Mouse (Mus musculus) CH12.LX (cell line): ENCODE data around the gene Kank1. TPM values are rescaled to one million over a fixed set of nuclear protein-coding genes. Genes with fewer than 3 reads are reported as not detected.
"Not testable (repeated sequence)": the region's sequence is repeated elsewhere in the genome, so short reads cannot be mapped to it uniquely, and the experiment has no call there.

Experiments
- DNase-seq: peaks from one replicate; pipeline ENCODE4 v3.0.0-alpha.2; 2013; ENCODE audit errors: extremely low read depth
- H3K27ac ChIP-seq: 2 replicates; pipeline ENCODE4 v1.5.1; 2012; ENCODE audit warnings: low read depth, mild to moderate bottlenecking, control low read depth, moderate library complexity; ENCODE audit not compliant: insufficient read depth
- H3K27me3 ChIP-seq: replicated peaks from 2 replicates; pipeline ENCODE3; 2012; ENCODE audit warnings: inconsistent platforms
- H3K36me3 ChIP-seq, 2 experiments: replicated peaks in 1 of 2; 2 replicates each; pipeline versions ENCODE3 to v1.6.1; 2012; ENCODE audit warnings: inconsistent platforms in 1 of 2, low read length in 1 of 2, mild to moderate bottlenecking in 1 of 2, mixed read lengths in 1 of 2, moderate library complexity in 1 of 2; ENCODE audit not compliant: control insufficient read depth in 1 of 2, insufficient read depth in 1 of 2
- H3K4me1 ChIP-seq, 2 experiments: 2 replicates each; pipeline ENCODE4 v1.6.1; 2012; ENCODE audit warnings: inconsistent platforms in 1 of 2, moderate library complexity in 1 of 2; ENCODE audit not compliant: insufficient read depth in 2 of 2, control insufficient read depth in 1 of 2
- H3K4me2 ChIP-seq: 2 replicates; pipeline ENCODE4 v1.6.1; 2012; ENCODE audit warnings: low read depth, mild to moderate bottlenecking, control low read depth; ENCODE audit not compliant: poor library complexity, insufficient read depth, severe bottlenecking
- H3K4me3 ChIP-seq, 3 experiments: fragments of 150-350 bp in 1 of 3; sonication (generic) in 1 of 3; replicated peaks in 1 of 3; 2 replicates each; pipeline versions ENCODE3 to v1.5.1; 2011 to 2012; ENCODE audit warnings: low read depth in 2 of 3, low read length in 2 of 3, mild to moderate bottlenecking in 2 of 3, moderate library complexity in 2 of 3, control low read depth in 1 of 3, improper control_type of control experiment in 1 of 3, inconsistent platforms in 1 of 3, mixed read lengths in 1 of 3; ENCODE audit not compliant: poor library complexity in 1 of 3
- H3K79me2 ChIP-seq: replicated peaks from 2 replicates; pipeline ENCODE4 v1.6.1; 2012; ENCODE audit warnings: mild to moderate bottlenecking, moderate library complexity; ENCODE audit not compliant: control insufficient read depth, poor library complexity, insufficient read depth, severe bottlenecking; ENCODE audit errors: extremely low read depth
- H3K9ac ChIP-seq: 2 replicates; pipeline ENCODE4 v1.6.1; 2012; ENCODE audit warnings: low read depth, mild to moderate bottlenecking, control low read depth, moderate library complexity; ENCODE audit not compliant: insufficient read depth
- H3K9me3 ChIP-seq: replicated peaks from 2 replicates; pipeline ENCODE3; 2012; ENCODE audit warnings: low read length, inconsistent platforms, mixed read lengths
- BHLHE40 ChIP-seq: IDR thresholded peaks from 2 replicates; pipeline ENCODE4 v1.6.1; 2011; ENCODE audit warnings: mild to moderate bottlenecking, low read depth, low read length, improper control_type of control experiment
- CHD2 ChIP-seq: IDR thresholded peaks from 2 replicates; pipeline ENCODE4 v1.6.1; 2011; ENCODE audit warnings: low read length, improper control_type of control experiment
- CTCF ChIP-seq, 2 experiments: IDR thresholded peaks in 1 of 2; conservative IDR thresholded peaks in 1 of 2; 2 replicates each; pipeline ENCODE4 v1.5.1; 2011 to 2012; ENCODE audit warnings: low read depth in 2 of 2, low read length in 2 of 2, improper control_type of control experiment in 1 of 2, inconsistent platforms in 1 of 2, mild to moderate bottlenecking in 1 of 2, moderate library complexity in 1 of 2
- EP300 ChIP-seq: IDR thresholded peaks from 2 replicates; pipeline ENCODE4 v1.6.1; 2011; ENCODE audit warnings: low read length, improper control_type of control experiment
- GABPA ChIP-seq: IDR thresholded peaks from 2 replicates; pipeline ENCODE4 v1.6.1; 2012; ENCODE audit warnings: low read depth, low read length, improper control_type of control experiment, inconsistent platforms; ENCODE audit not compliant: insufficient replicate concordance
- IRF4 ChIP-seq: IDR thresholded peaks from 2 replicates; pipeline ENCODE4 v1.6.1; 2014; ENCODE audit warnings: low read depth, mild to moderate bottlenecking, inconsistent platforms, low read length, improper control_type of control experiment
- JUN ChIP-seq: IDR thresholded peaks from 2 replicates; pipeline ENCODE4 v1.6.1; 2011; ENCODE audit warnings: low read depth, mild to moderate bottlenecking, low read length, improper control_type of control experiment, moderate library complexity; ENCODE audit not compliant: insufficient read depth
- NELFE ChIP-seq: IDR thresholded peaks from 2 replicates; pipeline ENCODE4 v1.6.1; 2011; ENCODE audit warnings: low read depth, low read length, improper control_type of control experiment
- RAD21 ChIP-seq: IDR thresholded peaks from 2 replicates; pipeline ENCODE4 v1.6.1; 2011; ENCODE audit warnings: low read depth, mild to moderate bottlenecking, low read length, improper control_type of control experiment, moderate library complexity
- SMC3 ChIP-seq: IDR thresholded peaks from 2 replicates; pipeline ENCODE4 v1.6.1; 2011; ENCODE audit warnings: low read depth, low read length, improper control_type of control experiment
- USF1 ChIP-seq: IDR thresholded peaks from 2 replicates; pipeline ENCODE4 v1.6.1; 2014; ENCODE audit warnings: low read depth, mild to moderate bottlenecking, inconsistent platforms, low read length, improper control_type of control experiment
- ZC3H11A ChIP-seq: IDR thresholded peaks from 2 replicates; pipeline ENCODE4 v1.6.1; 2012; ENCODE audit warnings: low read depth, mild to moderate bottlenecking, inconsistent platforms, low read length, improper control_type of control experiment
- ZMIZ1 ChIP-seq: IDR thresholded peaks from 2 replicates; pipeline ENCODE4 v1.6.1; 2012; ENCODE audit warnings: low read depth, mild to moderate bottlenecking, inconsistent platforms, low read length, improper control_type of control experiment
- ZNF384 ChIP-seq: IDR thresholded peaks from 2 replicates; pipeline ENCODE4 v1.6.1; 2012; ENCODE audit warnings: low read depth, low read length, improper control_type of control experiment, inconsistent platforms
- dilution Hi-C: fragments of 300-500 bp; cut with MboI; formaldehyde crosslinking; loops from 2 replicates; pipeline ENCODE4 v1.14.3; 2020; ENCODE audit warnings: low sequenced_read_pairs; ENCODE audit not compliant: extremely low pct_unique_long_range_greater_than_20kb, extremely low pct_ligation_motif_present
- in situ Hi-C: fragments of 300-500 bp; cut with MboI; formaldehyde crosslinking; loops from 3 replicates; pipeline ENCODE4 v1.14.3; 2019; ENCODE audit warnings: low sequenced_read_pairs, low pct_ligation_motif_present, low pct_unique_long_range_greater_than_20kb, mixed read lengths
- polyA plus RNA-seq: library from polyadenylated mRNA; unstranded; fragments of >175 nt; gene quantifications from 2 replicates; pipeline ENCODE4 v1.2.1, GENCODE M21; 2012; ENCODE audit warnings: low read depth; ENCODE audit not compliant: insufficient read length
- total RNA-seq, 2 experiments: library from RNA; depleted of rRNA; stranded (reverse); fragments of 300-350 nt in 1 of 2; fragments of >200 nt in 1 of 2; gene quantifications; 2 replicates each; pipeline ENCODE4 v1.2.3; 2012 to 2014

Gene Kank1
- total and polyA plus RNA-seq, 3 experiments = 0.10 to 0.13 (median 0.12) TPM

- peak; percentile 9 for DNase-seq
- H3K79me2 ChIP-seq, H3K4me1 ChIP-seq, H3K4me2 ChIP-seq, H3K27me3 ChIP-seq, dilution Hi-C loops, H3K4me3 ChIP-seq, H3K36me3 ChIP-seq, H3K27ac ChIP-seq, in situ Hi-C loops, H3K9ac ChIP-seq, H3K9me3 ChIP-seq: not testable (repeated sequence)
- TF ChIP-seq CTCF (conservative IDR thresholded peaks at IDR 0.05 in 1 of 2, IDR thresholded peaks at IDR 0.05 in 1 of 2; ENCODE audit: low read depth in 2 of 2, low read length in 2 of 2) (peak; percentile 59 to 67), SMC3 (peak; percentile 42), RAD21 (peak; percentile 44)
Observed at GRCm38 (mm10) chr19:25475806-25476205, 239.0 kb downstream of the Kank1 start.

- no peaks in the 10 kb centered on the region for H3K79me2 ChIP-seq
- H3K27me3 ChIP-seq = no peaks in the 10 kb centered on the region
- H3K27ac ChIP-seq = no peak overlapping the region
- TF ChIP-seq EP300 (no peak), CTCF (conservative IDR thresholded peaks at IDR 0.05 in 1 of 2, IDR thresholded peaks at IDR 0.05 in 1 of 2; ENCODE audit: low read depth in 2 of 2, low read length in 2 of 2) (no peak), USF1 (no peak), ZMIZ1 (no peak), NELFE (no peak), ZNF384 (no peak), GABPA (no peak), BHLHE40 (no peak), JUN (no peak), CHD2 (no peak)
- peaks cover 2% of the 10 kb centered on the region for H3K9me3 ChIP-seq
- no peak overlapping the region for H3K9ac ChIP-seq
- no peak overlapping the region for H3K4me2 ChIP-seq
- H3K4me3 ChIP-seq = no peak overlapping the region
- H3K36me3 ChIP-seq = no peaks in the 10 kb centered on the region
- in situ Hi-C loops = no loop called here
- peaks cover 0 to 4% of the 10 kb centered on the region in 2 experiments; a peak in 1 of 4 replicates for H3K4me1 ChIP-seq
- dilution Hi-C loops = no loop called here
- DNase-seq = no peak
Observed at GRCm38 (mm10) chr19:25479152-25479669, 242.4 kb downstream of the Kank1 start.

- DNase-seq = no peak
- dilution Hi-C loops = no loop called here
- Histone ChIP-seq H3K4me1 (peaks cover 0 to 7% of the 10 kb centered on the region in 2 experiments; a peak in 1 of 4 replicates), H3K4me2 (no peak overlapping the region), H3K9ac (no peak overlapping the region), H3K9me3 (peaks cover 2% of the 10 kb centered on the region), H3K4me3 (no peak overlapping the region), H3K79me2 (no peaks in the 10 kb centered on the region), H3K27me3 (no peaks in the 10 kb centered on the region), H3K27ac (no peak overlapping the region), H3K36me3 (no peaks in the 10 kb centered on the region)
- in situ Hi-C loops = no loop called here
- TF ChIP-seq ZNF384 (no peak), CHD2 (no peak), ZC3H11A (no peak), IRF4 (no peak)
Observed at GRCm38 (mm10) chr19:25480820-25481219, 244.0 kb downstream of the Kank1 start.

Other genes starting within 250 kb of the Kank1 start
- 22.4 and 26.4 TPM in 2 replicates for gene Dock8, start 237.4 kb upstream of the Kank1 start, total RNA-seq (2012; rRNA removed)
- 9.8 and 13.6 TPM in 2 replicates for gene Dock8, start 237.4 kb upstream of the Kank1 start, total RNA-seq (2014; rRNA removed)
- gene Dock8, start 237.4 kb upstream of the Kank1 start, polyA plus RNA-seq = 33.9 and 37.5 TPM in 2 replicates